Mouse (Mus musculus) heart, embryonic 15.5 days (tissue): ENCODE results near the gene Cspg4. TPM values are rescaled to one million over a fixed set of nuclear protein-coding genes. Genes with fewer than 3 reads are reported as not detected.
A peak's percentile ranks its signal among the peaks of the same experiment; 100 is the strongest.

Experiments
- ATAC-seq: fragments of 200-750 bp; cut with Nextera tagmentation; replicated peaks from 2 replicates; pipeline ENCODE4 v1.8.0; 2017; ENCODE audit warnings: low read depth, moderate TSS enrichment; ENCODE audit not compliant: insufficient number of reproducible peaks, insufficient read depth, low FRiP score
- H3K27ac ChIP-seq: fragments of 300-500 bp; sonication (generic); 2 replicates; pipeline ENCODE4 v1.5.1; 2015; ENCODE audit warnings: mild to moderate bottlenecking, inconsistent platforms
- H3K27me3 ChIP-seq: fragments of 300-500 bp; sonication (generic); 2 replicates; pipeline ENCODE4 v1.6.1; 2015; ENCODE audit warnings: inconsistent platforms
- H3K36me3 ChIP-seq: fragments of 300-500 bp; sonication (generic); 2 replicates; pipeline ENCODE4 v1.6.1; 2015; ENCODE audit warnings: mild to moderate bottlenecking, inconsistent platforms
- H3K4me1 ChIP-seq: fragments of 300-500 bp; sonication (generic); replicated peaks from 2 replicates; pipeline ENCODE4 v1.6.1; 2015; ENCODE audit warnings: inconsistent platforms
- H3K4me2 ChIP-seq: fragments of 300-500 bp; sonication (generic); 2 replicates; pipeline ENCODE4 v1.6.1; 2015; ENCODE audit warnings: inconsistent platforms, mild to moderate bottlenecking, moderate library complexity
- H3K4me3 ChIP-seq: fragments of 300-500 bp; sonication (generic); 2 replicates; pipeline ENCODE4 v1.5.1; 2015; ENCODE audit warnings: mild to moderate bottlenecking, inconsistent platforms
- H3K9ac ChIP-seq: fragments of 300-500 bp; sonication (generic); 2 replicates; pipeline ENCODE4 v1.6.1; 2015; ENCODE audit warnings: mild to moderate bottlenecking, inconsistent platforms
- H3K9me3 ChIP-seq: fragments of 300-500 bp; sonication (generic); replicated peaks from 2 replicates; pipeline ENCODE4 v1.6.1; 2016; ENCODE audit warnings: inconsistent platforms
- WGBS: fragments of 180-500 bp; shearing (Covaris S2); methylation state at CpG from one replicate; pipeline ENCODE4 v1.1.7; 2015; ENCODE audit warnings: mixed read lengths; 5-methylcytosine and 5-hydroxymethylcytosine counted together
- polyA plus RNA-seq: library from polyadenylated mRNA; unstranded; fragments of >200 nt; fragmentation: Nextera tagmentation; extraction: Ambion mirVana; gene quantifications from 2 replicates; pipeline ENCODE4 v1.2.1, GENCODE M21; 2015

Gene Cspg4
- polyA plus RNA-seq, 1 experiment from 2014 or later, result 28.9 TPM

DNA sequence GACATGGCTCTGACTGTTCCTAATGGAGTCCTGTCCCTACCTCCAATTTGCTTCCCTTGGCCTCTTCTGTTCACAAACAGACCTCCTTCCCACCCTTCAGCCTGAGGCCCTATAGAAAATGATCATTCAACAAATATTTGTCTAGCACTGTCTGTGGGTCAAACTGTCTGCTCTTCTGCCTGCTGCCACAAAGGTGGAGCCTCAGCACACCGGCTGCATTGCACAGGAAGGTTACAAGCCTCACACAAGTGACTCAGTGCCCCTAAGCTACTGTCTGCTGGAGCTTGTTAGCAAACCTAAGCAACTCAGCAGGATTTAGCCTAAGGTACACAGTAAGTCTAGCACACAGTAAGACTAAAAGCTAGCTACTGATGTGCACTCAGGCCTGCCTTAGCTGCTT is 46.2 kb downstream of the Cspg4 start:
- ATAC-seq, result no peak

DNA sequence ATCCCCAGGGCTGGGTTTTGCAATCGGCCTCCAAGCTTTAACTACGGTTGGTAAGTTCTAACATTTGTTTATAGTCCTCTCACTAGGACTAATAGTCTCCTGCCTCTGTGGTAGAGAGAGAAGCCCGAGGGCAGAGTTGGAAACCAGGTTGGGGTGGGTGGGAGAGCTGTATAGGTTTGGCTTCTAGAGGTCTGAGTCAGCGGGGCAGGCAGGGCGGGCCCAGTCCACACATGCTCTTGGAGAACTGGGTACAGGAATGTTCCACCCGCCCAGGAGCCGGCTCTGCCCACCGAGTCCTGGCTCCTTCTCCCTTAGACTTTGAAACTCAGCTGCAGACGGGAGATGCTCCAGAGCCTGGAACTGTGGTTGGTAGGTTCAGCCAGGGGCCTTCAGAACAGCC is 49.2 kb downstream of the Cspg4 start:
- Histone ChIP-seq H3K9me3 (no peaks in the 10 kb centered on the region), H3K9ac (no peak overlapping the region), H3K27me3 (no peaks in the 10 kb centered on the region), H3K4me3 (no peak overlapping the region), H3K36me3 (peaks cover 14% of the 10 kb centered on the region; the same call in 1 of the 2 replicates), H3K4me2 (no peak overlapping the region), H3K27ac (no peak overlapping the region), H3K4me1 (no peaks in the 10 kb centered on the region)
- 84% methylated on average over 9 of the region's 9 CpGs for WGBS
- ATAC-seq, result 0 out of 2 replicates have a peak, but pooled peaks have one; percentile 44

More for the DNA sequence above, 46.2 kb downstream of the Cspg4 start:
- H3K27ac ChIP-seq, result no peak overlapping the region
- WGBS, result 30% methylated on average over 1 of the region's 1 CpGs
- H3K36me3 ChIP-seq, result no peaks in the 10 kb centered on the region
- no peaks in the 10 kb centered on the region for H3K27me3 ChIP-seq
- H3K4me3 ChIP-seq, result no peak overlapping the region
- no peak overlapping the region for H3K9ac ChIP-seq
- no peaks in the 10 kb centered on the region for H3K9me3 ChIP-seq
- no peaks in the 10 kb centered on the region for H3K4me1 ChIP-seq
- H3K4me2 ChIP-seq, result no peak overlapping the region

DNA sequence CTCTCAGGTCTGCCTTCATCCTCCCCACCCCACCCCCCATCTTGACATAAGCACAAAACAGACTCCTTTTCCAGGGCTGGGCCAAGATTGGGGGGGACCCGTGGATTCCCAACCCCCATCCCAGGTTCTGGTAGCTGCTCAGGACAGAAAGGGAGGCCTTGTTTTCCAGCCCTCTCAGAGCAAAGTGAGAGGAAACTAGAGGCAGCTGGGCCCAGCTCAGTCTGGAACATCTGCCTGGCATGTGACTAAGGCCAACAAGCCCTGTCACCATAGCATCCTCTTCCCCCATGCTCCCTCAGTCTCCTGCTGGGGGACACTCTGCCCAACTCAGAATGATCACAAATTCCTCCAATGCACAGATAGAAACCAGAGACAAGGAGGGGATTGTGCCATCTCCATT is 50.3 kb downstream of the Cspg4 start:
- H3K36me3 ChIP-seq, result peaks cover 14% of the 10 kb centered on the region; the same call in 1 of the 2 replicates
- H3K27me3 ChIP-seq, result no peaks in the 10 kb centered on the region
- no peak for ATAC-seq
- H3K4me1 ChIP-seq, result no peaks in the 10 kb centered on the region
- no peak overlapping the region for H3K4me2 ChIP-seq
- no peak overlapping the region for H3K4me3 ChIP-seq
- no peak overlapping the region for H3K9ac ChIP-seq
- H3K9me3 ChIP-seq, result no peaks in the 10 kb centered on the region
- no peak overlapping the region for H3K27ac ChIP-seq
- WGBS, result 73% methylated on average over 1 of the region's 1 CpGs

GRCm38 (mm10) chr9:56915695-56916410 is 51.0 kb downstream of the Cspg4 start:
- WGBS, result 61% methylated on average over 5 of the region's 5 CpGs
- peaks cover 15% of the 10 kb centered on the region; the same call in 1 of the 2 replicates for H3K36me3 ChIP-seq

GRCm38 (mm10) chr9:56917131-56917530 is 52.3 kb downstream of the Cspg4 start:
- Histone ChIP-seq H3K27me3 (no peaks in the 10 kb centered on the region), H3K4me3 (no peak overlapping the region), H3K4me2 (no peak overlapping the region), H3K9me3 (no peaks in the 10 kb centered on the region), H3K4me1 (no peaks in the 10 kb centered on the region), H3K36me3 (peaks cover 27% of the 10 kb centered on the region), H3K27ac (no peak overlapping the region), H3K9ac (no peak overlapping the region)
- 90% methylated on average over 2 of the region's 2 CpGs for WGBS
- no peak for ATAC-seq

More at GRCm38 (mm10) chr9:56915695-56916410, 51.0 kb downstream of the Cspg4 start:
- Histone ChIP-seq H3K4me1 (no peaks in the 10 kb centered on the region), H3K27ac (no peak overlapping the region), H3K9me3 (no peaks in the 10 kb centered on the region), H3K27me3 (no peaks in the 10 kb centered on the region), H3K4me3 (no peak overlapping the region), H3K9ac (no peak overlapping the region), H3K4me2 (no peak overlapping the region)
- no peak for ATAC-seq

- H3K27ac ChIP-seq, result no peak overlapping the region
- 92% methylated on average over 13 of the region's 13 CpGs for WGBS
- H3K27me3 ChIP-seq, result no peaks in the 10 kb centered on the region
- no peaks in the 10 kb centered on the region for H3K9me3 ChIP-seq
- no peak overlapping the region for H3K4me3 ChIP-seq
- peaks cover 9% of the 10 kb centered on the region for H3K4me1 ChIP-seq
- H3K9ac ChIP-seq, result no peak overlapping the region
- no peak overlapping the region for H3K4me2 ChIP-seq
- no peak for ATAC-seq
- H3K36me3 ChIP-seq, result peaks cover 29% of the 10 kb centered on the region
Measured at GRCm38 (mm10) chr9:56918466-56918865, 53.6 kb downstream of the Cspg4 start.

GRCm38 (mm10) chr9:56922746-56923145 is 57.9 kb downstream of the Cspg4 start:
- Histone ChIP-seq H3K36me3 (peaks cover 22% of the 10 kb centered on the region), H3K9me3 (no peaks in the 10 kb centered on the region), H3K4me1 (peaks cover 48% of the 10 kb centered on the region), H3K9ac (peak overlapping the region; percentile 80; the same call in 1 of the 2 replicates), H3K4me3 (peak overlapping the region; percentile 75; the same call in 1 of the 2 replicates), H3K27me3 (no peaks in the 10 kb centered on the region), H3K4me2 (peak overlapping the region; percentile 95), H3K27ac (peak overlapping the region; percentile 89)
- 83% methylated on average over 4 of the region's 4 CpGs for WGBS
- no peak for ATAC-seq

DNA sequence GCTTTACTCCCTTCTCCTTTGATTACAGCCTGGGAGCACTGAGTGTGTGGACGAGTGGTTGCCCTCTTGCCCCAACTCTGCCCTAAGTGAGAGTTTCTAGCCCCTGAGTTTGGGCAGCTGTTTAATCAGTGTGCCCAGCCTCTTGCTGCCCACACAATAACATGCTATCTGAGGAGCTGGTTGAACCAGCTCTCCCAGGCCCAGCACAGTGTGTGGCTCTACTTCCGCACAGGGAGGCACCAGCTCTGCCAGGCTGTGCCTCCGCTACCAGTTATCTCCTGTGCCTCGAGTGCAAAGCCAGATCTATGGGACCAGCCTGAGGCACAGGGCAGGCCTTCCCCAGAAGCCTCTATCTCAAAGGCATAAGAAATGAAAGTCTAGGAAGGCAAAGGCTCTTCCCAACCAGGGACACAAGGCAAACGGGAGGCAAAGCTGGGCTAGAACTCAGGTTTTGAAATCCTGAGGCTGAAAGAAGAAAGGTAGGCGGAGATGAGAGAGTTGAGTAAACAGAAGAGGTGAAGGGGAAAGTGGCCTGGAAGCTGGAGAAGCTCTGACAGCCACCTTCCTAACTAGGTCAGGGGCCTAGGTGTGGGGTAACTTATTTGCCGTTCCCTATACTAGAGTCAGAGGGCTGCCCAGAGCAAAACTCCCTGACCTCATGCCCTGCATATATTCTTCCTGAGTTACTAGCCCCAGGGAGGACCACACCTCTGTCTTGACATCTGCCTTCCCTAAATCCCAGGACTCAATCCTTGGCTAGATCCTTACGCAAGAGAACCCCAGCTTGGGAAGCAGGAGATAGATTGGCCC is 59.2 kb downstream of the Cspg4 start:
- Histone ChIP-seq H3K9me3 (no peaks in the 10 kb centered on the region), H3K27ac (peak overlapping the region; percentile 89), H3K4me1 (peaks cover 55% of the 10 kb centered on the region), H3K9ac (peak overlapping the region; percentile 80), H3K27me3 (no peaks in the 10 kb centered on the region), H3K36me3 (peaks cover 15% of the 10 kb centered on the region), H3K4me2 (peak overlapping the region; percentile 95), H3K4me3 (peak overlapping the region; percentile 75)
- no peak; the same call in 1 of the 2 replicates for ATAC-seq
- WGBS, result 36% methylated on average over 8 of the region's 8 CpGs

DNA sequence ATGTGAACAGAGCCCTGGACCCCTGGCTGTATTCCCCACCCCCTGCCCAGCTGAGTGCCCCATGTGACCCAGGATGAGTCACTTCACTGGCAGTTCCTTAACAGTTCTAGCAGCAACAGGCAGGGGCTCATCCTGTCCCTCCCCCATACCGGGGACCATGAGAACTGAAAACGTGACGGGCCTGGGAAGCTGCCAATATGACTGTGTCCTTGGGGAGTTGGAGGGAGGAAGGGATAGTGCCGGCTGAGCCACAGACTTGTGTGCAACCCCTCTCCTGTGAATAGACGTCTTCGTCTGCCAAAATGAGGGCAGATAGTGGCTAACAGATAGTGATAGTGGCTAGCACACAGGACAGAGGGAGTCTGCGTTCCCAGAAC is 59.8 kb downstream of the Cspg4 start:
- Histone ChIP-seq H3K4me3 (peak overlapping the region; percentile 75), H3K4me2 (peak overlapping the region; percentile 95), H3K4me1 (peaks cover 55% of the 10 kb centered on the region), H3K9me3 (no peaks in the 10 kb centered on the region), H3K27ac (peak overlapping the region; percentile 89), H3K36me3 (peaks cover 15% of the 10 kb centered on the region), H3K27me3 (no peaks in the 10 kb centered on the region), H3K9ac (peak overlapping the region; percentile 80)
- 5% methylated on average over 7 of the region's 7 CpGs for WGBS
- ATAC-seq, result peak; percentile 81

DNA sequence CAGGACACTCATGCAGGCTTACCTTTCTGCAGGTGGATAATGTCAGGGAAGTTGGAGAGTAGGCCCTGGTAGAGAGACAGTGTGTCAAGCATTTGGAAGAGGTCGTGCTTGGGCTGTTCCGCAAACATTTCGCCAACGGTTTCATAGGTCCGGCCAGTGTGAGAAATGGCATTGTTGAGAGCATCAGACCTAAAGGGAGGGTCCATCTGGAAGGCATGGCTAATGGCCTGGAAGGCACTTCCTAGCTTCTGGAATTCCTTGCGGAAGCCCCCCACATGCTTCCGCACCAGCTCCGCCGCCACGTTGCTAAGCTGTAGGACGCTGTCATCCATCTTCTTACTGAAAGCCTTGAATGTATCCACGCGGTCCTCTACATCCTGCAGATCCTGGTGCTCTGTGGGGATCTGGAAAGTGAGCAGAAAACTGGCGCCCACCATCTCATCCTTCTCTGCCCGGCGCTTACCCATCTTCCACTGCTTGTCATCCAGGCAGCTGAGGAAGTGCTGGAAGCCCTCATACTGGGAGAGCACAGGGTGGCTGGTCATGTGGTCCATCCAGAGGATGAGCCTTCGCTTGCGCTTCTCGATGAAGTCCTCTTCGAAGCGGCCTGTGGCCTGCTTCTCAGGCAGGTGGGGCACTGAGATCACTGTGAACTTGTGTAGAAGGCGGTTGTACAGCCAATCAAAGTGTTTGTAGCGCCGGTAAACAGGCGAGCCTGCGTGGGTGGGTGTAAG is 60.6 kb downstream of the Cspg4 start:
- Histone ChIP-seq H3K36me3 (peaks cover 15% of the 10 kb centered on the region), H3K9me3 (no peaks in the 10 kb centered on the region), H3K4me1 (peaks cover 55% of the 10 kb centered on the region), H3K27ac (peak overlapping the region; percentile 89), H3K9ac (peak overlapping the region; percentile 80), H3K4me2 (peak overlapping the region; percentile 95), H3K27me3 (no peaks in the 10 kb centered on the region), H3K4me3 (peak overlapping the region; percentile 75)
- no peak for ATAC-seq
- WGBS, result 70% methylated on average over 26 of the region's 26 CpGs

GRCm38 (mm10) chr9:56926025-56926360 is 61.2 kb downstream of the Cspg4 start:
- peak overlapping the region; percentile 80; the same call in 1 of the 2 replicates for H3K9ac ChIP-seq
- peak overlapping the region; percentile 96; the same call in 1 of the 2 replicates for H3K27ac ChIP-seq
- peaks cover 55% of the 10 kb centered on the region for H3K4me1 ChIP-seq
- ATAC-seq, result no peak
- no peaks in the 10 kb centered on the region for H3K27me3 ChIP-seq
- peak overlapping the region; percentile 75 for H3K4me3 ChIP-seq
- H3K36me3 ChIP-seq, result peaks cover 13% of the 10 kb centered on the region
- WGBS, result 92% methylated on average over 10 of the region's 10 CpGs
- H3K4me2 ChIP-seq, result peak overlapping the region; percentile 95
- H3K9me3 ChIP-seq, result no peaks in the 10 kb centered on the region
